Mouse (Mus musculus) thymus, adult 2 months (tissue): ENCODE measurements around the gene Vmn2r111. TPM values are rescaled to one million over a fixed set of nuclear protein-coding genes. Genes with fewer than 3 reads are reported as not detected.
"Not testable (repeated sequence)": the region's sequence is repeated elsewhere in the genome, so short reads cannot be mapped to it uniquely, and the experiment has no call there.

Experiments
- DNase-seq: peaks from one replicate; pipeline ENCODE4 v3.0.0; 2021
- H3K27ac ChIP-seq: fragments of 200-500 bp; 2 replicates; pipeline ENCODE4 v1.5.1; 2012; ENCODE audit warnings: low read length, control low read depth; ENCODE audit not compliant: control insufficient read depth, insufficient read depth
- H3K27me3 ChIP-seq: fragments of 200-500 bp; 2 replicates; pipeline ENCODE4 v1.6.1; 2012; ENCODE audit warnings: mild to moderate bottlenecking, low read length, moderate library complexity, mixed read lengths; ENCODE audit not compliant: control insufficient read depth, insufficient read depth
- H3K36me3 ChIP-seq: fragments of 200-500 bp; 2 replicates; pipeline ENCODE4 v1.6.1; 2012; ENCODE audit warnings: mild to moderate bottlenecking, low read length, moderate library complexity; ENCODE audit not compliant: control insufficient read depth, insufficient read depth
- H3K4me1 ChIP-seq: fragments of 200-500 bp; replicated peaks from 2 replicates; pipeline ENCODE4 v1.6.1; 2012; ENCODE audit warnings: low read length; ENCODE audit not compliant: control insufficient read depth, insufficient read depth
- H3K4me3 ChIP-seq: fragments of 200-500 bp; 2 replicates; pipeline ENCODE4 v1.5.1; 2012; ENCODE audit warnings: mild to moderate bottlenecking, low read length, control low read depth, moderate library complexity; ENCODE audit not compliant: control insufficient read depth, insufficient read depth
- CTCF ChIP-seq: fragments of 200-500 bp; IDR thresholded peaks from 2 replicates; pipeline ENCODE4 v1.5.1; 2012; ENCODE audit warnings: mild to moderate bottlenecking, control low read depth, low read length, moderate library complexity, borderline replicate concordance; ENCODE audit not compliant: control insufficient read depth, poor library complexity, insufficient read depth; ENCODE audit errors: extremely low read depth
- POLR2A ChIP-seq: fragments of 200-500 bp; IDR thresholded peaks from 2 replicates; pipeline ENCODE4 v1.6.1; 2012; ENCODE audit warnings: mild to moderate bottlenecking, low read length, control low read depth, moderate library complexity; ENCODE audit not compliant: control insufficient read depth, poor library complexity, insufficient read depth; ENCODE audit errors: extremely low read depth
- whole genome bisulfite sequencing: fragments of 180-500 bp; shearing (Covaris S2); methylation state at CpG from one replicate; pipeline ENCODE4 v1.1.7; 2018; 5-methylcytosine and 5-hydroxymethylcytosine counted together
- polyA plus RNA-seq: library from polyadenylated mRNA; depleted of rRNA; stranded (reverse); fragments of >200 nt; gene quantifications from 2 replicates; pipeline ENCODE4 v1.2.3, GENCODE M21; 2012; rRNA removed

The Vmn2r111 gene
- not detected in 2 replicates for polyA plus RNA-seq

GRCm38 (mm10) chr17:22573382-22573781 lies at the start of gene Vmn2r111:
Vmn2r111 (minus strand) TSS chr17:22573482.
- not testable (repeated sequence) for H3K27ac ChIP-seq, H3K4me1 ChIP-seq, H3K27me3 ChIP-seq, DNase-seq, H3K36me3 ChIP-seq, H3K4me3 ChIP-seq
- WGBS: 50% methylated on average over 1 of the region's 1 CpGs

DNA sequence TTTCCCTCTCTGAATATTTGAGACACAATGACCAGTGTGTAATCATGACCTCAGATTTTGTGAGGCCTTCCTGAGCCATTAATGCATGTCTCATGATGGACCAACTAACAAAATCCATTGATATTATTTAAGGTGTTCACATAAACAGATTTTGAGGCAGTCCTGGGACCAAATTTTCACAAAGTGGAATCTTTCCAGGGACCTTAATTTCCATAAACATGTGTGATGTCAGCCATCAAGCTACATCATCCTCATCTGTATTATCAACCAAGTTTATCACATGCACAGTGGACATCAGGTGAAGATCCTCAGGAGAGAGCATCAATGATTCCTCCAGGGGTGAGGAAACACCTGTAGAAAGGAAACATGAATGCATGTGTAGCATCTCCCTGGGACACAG lies 27.4 kb upstream of the Vmn2r111 start, which contains the start of gene Vmn2r112:
TSS of gene Vmn2r112 (plus strand) at position 301 of the 400 bp plus-strand sequence.
- H3K36me3 ChIP-seq, H3K27ac ChIP-seq, H3K4me1 ChIP-seq, DNase-seq, H3K27me3 ChIP-seq, H3K4me3 ChIP-seq: not testable (repeated sequence)

DNA sequence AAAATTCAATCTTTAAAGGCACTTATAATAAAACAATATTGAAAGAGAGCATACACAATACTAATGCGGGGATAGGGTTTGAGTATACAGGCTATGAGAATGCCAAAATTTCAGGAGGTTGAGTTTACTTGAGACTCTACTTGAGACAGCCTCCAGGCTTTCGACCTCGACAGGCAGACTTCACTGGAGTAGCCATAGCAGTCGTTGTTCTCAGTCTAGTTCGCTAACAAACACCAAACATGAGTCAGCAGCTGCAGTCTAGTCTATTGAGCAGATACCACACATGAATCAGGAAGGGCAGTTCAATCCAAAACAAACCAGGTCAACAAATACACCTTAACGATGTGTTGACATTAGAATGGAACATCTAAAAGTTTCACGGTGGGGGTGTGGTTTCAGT lies 52.8 kb downstream of the Vmn2r111 start:
- not testable (repeated sequence) for H3K4me1 ChIP-seq, DNase-seq, H3K27ac ChIP-seq, H3K4me3 ChIP-seq, H3K36me3 ChIP-seq, H3K27me3 ChIP-seq
- WGBS: 91% methylated on average over 7 of the region's 7 CpGs

DNA sequence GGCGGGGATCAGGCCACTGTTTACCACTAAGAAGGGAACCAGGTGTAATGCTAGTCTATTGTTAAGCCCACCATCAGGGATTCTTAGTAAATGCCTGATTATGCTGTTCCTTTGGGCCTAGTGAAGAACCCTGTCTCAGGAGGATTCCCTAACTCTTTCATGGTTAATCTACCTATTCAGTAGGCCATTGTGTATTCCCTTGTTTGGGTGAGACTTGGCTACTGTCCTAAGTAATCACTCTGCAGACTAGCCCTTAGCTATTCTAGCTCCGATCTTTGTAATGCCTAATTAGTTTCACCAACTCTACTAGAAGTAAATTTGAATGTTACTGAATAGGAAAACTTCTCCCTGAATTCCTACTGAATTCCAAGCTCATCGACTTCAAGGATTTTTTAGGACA lies 53.2 kb downstream of the Vmn2r111 start:
- 88% methylated on average over 3 of the region's 3 CpGs for WGBS

DNA sequence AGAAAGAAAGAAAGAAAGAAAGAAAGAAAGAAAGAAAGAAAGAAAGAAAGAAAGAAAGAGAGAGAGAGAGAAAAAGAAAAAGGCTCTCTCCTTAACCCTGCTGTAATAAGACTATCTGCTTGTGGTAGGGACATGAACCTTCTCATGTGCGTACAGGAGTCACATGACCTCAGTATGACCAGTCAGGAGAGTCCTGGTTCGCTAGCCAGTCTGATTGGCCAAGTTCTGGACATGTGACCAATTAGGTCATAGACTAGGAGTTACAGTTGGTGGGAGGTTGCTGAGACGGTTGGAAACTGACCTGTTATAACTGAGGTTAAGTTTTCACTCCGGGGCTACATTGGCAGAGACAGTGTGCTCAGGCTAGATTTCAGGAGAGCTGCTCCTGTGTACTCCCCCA lies 76.2 kb downstream of the Vmn2r111 start:
- DNase-seq: no peak
- Histone ChIP-seq H3K36me3 (no peaks in the 10 kb centered on the region), H3K27me3 (no peaks in the 10 kb centered on the region), H3K4me3 (no peak overlapping the region), H3K4me1 (no peaks in the 10 kb centered on the region), H3K27ac (no peak overlapping the region)
- TF ChIP-seq POLR2A: no peak
- TF ChIP-seq CTCF: no peak
- 79% methylated on average over 4 of the region's 4 CpGs for WGBS

More for the DNA sequence above, 53.2 kb downstream of the Vmn2r111 start:
- H3K4me3 ChIP-seq, H3K36me3 ChIP-seq, DNase-seq, H3K27ac ChIP-seq, H3K27me3 ChIP-seq, H3K4me1 ChIP-seq: not testable (repeated sequence)

Other genes with a start within 250 kb of the Vmn2r111 start
- gene Zfp944, start 212.1 kb downstream of the Vmn2r111 start, polyA plus RNA-seq: 6.3 and 6.6 TPM in 2 replicates
- 1.8 TPM in 2 replicates for gene Zfp758, start 212.0 kb downstream of the Vmn2r111 start, polyA plus RNA-seq
- gene Zfp946, start 149.3 kb downstream of the Vmn2r111 start, polyA plus RNA-seq: 0.92 and 1.7 TPM in 2 replicates
- not detected in 2 replicates for gene Vmn2r112, start 27.5 kb upstream of the Vmn2r111 start, polyA plus RNA-seq